Mouse (Mus musculus) limb, embryonic 11.5 days (tissue): Measurements from ENCODE around the gene Abhd4. TPM values are rescaled to one million over a fixed set of nuclear protein-coding genes. Genes with fewer than 3 reads are reported as not detected.
A peak's percentile ranks its signal among the peaks of the same experiment; 100 is the strongest.

ENCODE experiments used
- ATAC-seq: fragments of 200-750 bp; cut with Nextera tagmentation; 2 replicates; pipeline ENCODE4 v1.8.0; 2017; ENCODE audit warnings: low read depth; ENCODE audit not compliant: insufficient number of reproducible peaks, low FRiP score, low TSS enrichment
- DNase-seq: peaks from one replicate; pipeline ENCODE4 v3.0.0-alpha.2; 2015; ENCODE audit warnings: low spot score
- H3K27ac ChIP-seq: fragments of 300-500 bp; sonication (generic); replicated peaks from 2 replicates; pipeline ENCODE4 v1.5.1; 2014; ENCODE audit warnings: low read depth, mild to moderate bottlenecking, low read length
- H3K27me3 ChIP-seq: fragments of 300-500 bp; sonication (generic); 2 replicates; pipeline ENCODE4 v1.6.1; 2014; ENCODE audit warnings: mild to moderate bottlenecking, low read length, mixed read lengths; ENCODE audit not compliant: control insufficient read depth, insufficient read depth
- H3K36me3 ChIP-seq: fragments of 300-500 bp; sonication (generic); 2 replicates; pipeline ENCODE4 v1.6.1; 2014; ENCODE audit warnings: mild to moderate bottlenecking, low read length, moderate library complexity, mixed read lengths; ENCODE audit not compliant: control insufficient read depth, insufficient read depth
- H3K4me1 ChIP-seq: fragments of 300-500 bp; sonication (generic); 2 replicates; pipeline ENCODE4 v1.6.1; 2014; ENCODE audit warnings: low read length, mixed read lengths; ENCODE audit not compliant: control insufficient read depth, insufficient read depth
- H3K4me2 ChIP-seq: fragments of 300-500 bp; sonication (generic); 2 replicates; pipeline ENCODE4 v1.6.1; 2014; ENCODE audit warnings: low read depth, mild to moderate bottlenecking, moderate library complexity; ENCODE audit not compliant: severe bottlenecking
- H3K4me3 ChIP-seq: fragments of 300-500 bp; sonication (generic); 2 replicates; pipeline ENCODE4 v1.5.1; 2014; ENCODE audit warnings: low read depth, low read length
- H3K9ac ChIP-seq: fragments of 300-500 bp; sonication (generic); 2 replicates; pipeline ENCODE4 v1.6.1; 2014; ENCODE audit warnings: mild to moderate bottlenecking, low read length
- H3K9me3 ChIP-seq: fragments of 300-500 bp; sonication (generic); 2 replicates; pipeline ENCODE4 v1.6.1; 2016; ENCODE audit warnings: low read length; ENCODE audit not compliant: control insufficient read depth
- WGBS: fragments of 180-500 bp; shearing (Covaris S2); extraction: QIAGEN DNeasy Blood & Tissue Kit; methylation state at CpG from one replicate; pipeline ENCODE4 v1.1.7; 2014; 5-methylcytosine and 5-hydroxymethylcytosine counted together
- polyA plus RNA-seq: library from polyadenylated mRNA; unstranded; fragments of >200 nt; fragmentation: Nextera tagmentation; extraction: Ambion mirVana; gene quantifications from 2 replicates; pipeline ENCODE4 v1.2.1, GENCODE M21; 2014

Abhd4 gene
- polyA plus RNA-seq, 1 experiment from 2014 or later, result 38.9 TPM

GRCm38 (mm10) chr14:54218721-54219120 lies 35.3 kb upstream of the Abhd4 start:
- no peak overlapping the region for H3K4me2 ChIP-seq
- H3K4me1 ChIP-seq, result peaks cover 8% of the 10 kb centered on the region
- no peak overlapping the region for H3K4me3 ChIP-seq
- no peaks in the 10 kb centered on the region for H3K36me3 ChIP-seq
- no peak for ATAC-seq
- no peak overlapping the region for H3K9ac ChIP-seq
- no peak overlapping the region for H3K27ac ChIP-seq
- H3K9me3 ChIP-seq, result no peaks in the 10 kb centered on the region
- peak; percentile 39 for DNase-seq
- WGBS, result 20% methylated on average over 9 of the region's 9 CpGs
- H3K27me3 ChIP-seq, result no peaks in the 10 kb centered on the region

- 37% methylated on average over 8 of the region's 8 CpGs for WGBS
- DNase-seq (no peak), ATAC-seq (no peak)
- H3K36me3 ChIP-seq, result no peaks in the 10 kb centered on the region
- no peaks in the 10 kb centered on the region for H3K27me3 ChIP-seq
- H3K9ac ChIP-seq, result no peak overlapping the region
- peaks cover 8% of the 10 kb centered on the region for H3K4me1 ChIP-seq
- H3K4me3 ChIP-seq, result no peak overlapping the region
- H3K4me2 ChIP-seq, result no peak overlapping the region
- no peaks in the 10 kb centered on the region for H3K9me3 ChIP-seq
- H3K27ac ChIP-seq, result no peak overlapping the region
These were observed 34.7 kb upstream of the Abhd4 start for GRCm38 (mm10) chr14:54219256-54219655.

GRCm38 (mm10) chr14:54219849-54220248 lies 34.1 kb upstream of the Abhd4 start:
- Histone ChIP-seq H3K4me1 (peaks cover 8% of the 10 kb centered on the region), H3K4me2 (no peak overlapping the region), H3K9me3 (no peaks in the 10 kb centered on the region), H3K36me3 (no peaks in the 10 kb centered on the region), H3K27ac (no peak overlapping the region), H3K9ac (no peak overlapping the region), H3K4me3 (no peak overlapping the region), H3K27me3 (no peaks in the 10 kb centered on the region)
- no peak for ATAC-seq
- 78% methylated on average over 7 of the region's 7 CpGs for WGBS
- DNase-seq, result no peak

- no peaks in the 10 kb centered on the region for H3K27me3 ChIP-seq
- H3K4me3 ChIP-seq, result no peak overlapping the region
- H3K4me1 ChIP-seq, result peaks cover 8% of the 10 kb centered on the region
- WGBS, result 81% methylated on average over 8 of the region's 8 CpGs
- no peak overlapping the region for H3K9ac ChIP-seq
- ATAC-seq, result no peak
- no peak for DNase-seq
- no peak overlapping the region for H3K27ac ChIP-seq
- no peaks in the 10 kb centered on the region for H3K36me3 ChIP-seq
- no peaks in the 10 kb centered on the region for H3K9me3 ChIP-seq
- no peak overlapping the region for H3K4me2 ChIP-seq
These were observed 33.1 kb upstream of the Abhd4 start for GRCm38 (mm10) chr14:54220726-54221494.

- Histone ChIP-seq H3K9ac (no peak overlapping the region), H3K4me1 (peaks cover 8% of the 10 kb centered on the region), H3K9me3 (no peaks in the 10 kb centered on the region), H3K4me3 (no peak overlapping the region), H3K27me3 (no peaks in the 10 kb centered on the region), H3K4me2 (no peak overlapping the region), H3K36me3 (no peaks in the 10 kb centered on the region), H3K27ac (no peak overlapping the region)
- ATAC-seq (no peak), DNase-seq (no peak)
- WGBS, result 94% methylated on average over 6 of the region's 6 CpGs
These were observed 32.3 kb upstream of the Abhd4 start for GRCm38 (mm10) chr14:54221641-54222040.

GRCm38 (mm10) chr14:54222289-54222727 lies 31.7 kb upstream of the Abhd4 start:
- no peak for DNase-seq
- Histone ChIP-seq H3K36me3 (no peaks in the 10 kb centered on the region), H3K9me3 (no peaks in the 10 kb centered on the region), H3K27me3 (no peaks in the 10 kb centered on the region), H3K4me1 (peaks cover 8% of the 10 kb centered on the region), H3K27ac (no peak overlapping the region), H3K4me2 (no peak overlapping the region), H3K4me3 (no peak overlapping the region), H3K9ac (no peak overlapping the region)
- ATAC-seq, result no peak
- WGBS, result 80% methylated on average over 8 of the region's 8 CpGs

GRCm38 (mm10) chr14:54223315-54224063 lies 30.5 kb upstream of the Abhd4 start:
- WGBS, result 52% methylated on average over 13 of the region's 13 CpGs
- Histone ChIP-seq H3K27ac (no peak overlapping the region), H3K4me2 (no peak overlapping the region), H3K9me3 (no peaks in the 10 kb centered on the region), H3K9ac (no peak overlapping the region), H3K4me1 (peaks cover 12% of the 10 kb centered on the region), H3K4me3 (no peak overlapping the region), H3K36me3 (no peaks in the 10 kb centered on the region), H3K27me3 (no peaks in the 10 kb centered on the region)
- ATAC-seq, result no peak
- DNase-seq, result no peak

GRCm38 (mm10) chr14:54224064-54224417 lies 29.9 kb upstream of the Abhd4 start:
- H3K27me3 ChIP-seq, result no peaks in the 10 kb centered on the region
- no peak overlapping the region for H3K4me3 ChIP-seq
- H3K36me3 ChIP-seq, result no peaks in the 10 kb centered on the region
- ATAC-seq (no peak), DNase-seq (no peak)
- H3K4me2 ChIP-seq, result no peak overlapping the region
- 82% methylated on average over 5 of the region's 5 CpGs for WGBS
- H3K4me1 ChIP-seq, result peaks cover 14% of the 10 kb centered on the region
- H3K9me3 ChIP-seq, result no peaks in the 10 kb centered on the region
- H3K27ac ChIP-seq, result no peak overlapping the region
- H3K9ac ChIP-seq, result no peak overlapping the region
